Mouse (Mus musculus) liver, embryonic 14 days (tissue): ENCODE measurements around the gene Olfr1232. TPM values are rescaled to one million over a fixed set of nuclear protein-coding genes. Genes with fewer than 3 reads are reported as not detected.

Source experiments
- polyA plus RNA-seq: library from polyadenylated mRNA; depleted of rRNA; stranded (reverse); fragments of >200 nt; gene quantifications from 2 replicates; pipeline ENCODE4 v1.2.3, GENCODE M21; 2012; rRNA removed

Olfr1232 gene
- not detected in 2 replicates for polyA plus RNA-seq

DNA sequence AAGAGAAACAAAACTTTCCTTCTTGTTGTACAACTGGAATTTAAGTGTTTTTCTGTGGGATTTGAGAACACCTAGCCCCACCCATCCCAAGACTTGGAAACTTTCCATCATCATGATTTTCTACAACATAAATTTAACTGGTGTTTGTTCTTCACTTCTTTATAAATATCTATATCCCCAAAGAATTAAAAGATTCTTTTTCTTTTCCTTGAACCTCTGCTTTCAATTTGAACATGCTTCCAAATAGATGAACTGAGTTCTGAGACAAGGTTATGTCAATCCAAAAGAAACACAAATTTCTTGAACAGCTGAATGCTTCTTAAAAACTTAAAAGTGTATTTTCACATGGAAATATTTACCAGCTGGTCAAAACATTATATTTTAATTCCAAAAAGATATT, at the start of gene Olfr1232:
Gene Olfr1232 (minus strand): TSS at position 101 of the 400 bp plus-strand sequence.

GRCm38 (mm10) chr2:89364765-89365164, 35.3 kb upstream of the Olfr1232 start, which contains the start of gene Olfr1234:
Gene Olfr1234, minus strand, starts transcription at chr2:89364865.

DNA sequence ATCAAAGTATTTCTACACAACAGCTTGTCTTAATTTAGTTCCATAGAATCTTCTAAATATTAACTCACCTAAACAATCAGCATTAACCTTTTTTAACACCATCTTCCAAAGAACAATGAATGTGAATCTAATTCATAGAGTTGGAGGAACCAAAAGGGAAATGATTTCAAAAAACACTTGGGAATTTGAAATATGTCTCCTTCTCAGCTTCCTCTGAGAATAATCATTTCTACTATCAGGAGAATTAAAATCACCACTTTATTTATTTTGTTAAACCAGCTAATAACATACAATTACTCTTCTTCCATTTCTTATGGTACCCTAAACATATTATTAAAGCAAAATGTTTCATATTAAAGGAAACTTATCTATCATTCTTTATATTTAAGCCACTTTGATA, 12.8 kb upstream of the Olfr1232 start, which contains the start of gene Olfr1233:
Gene Olfr1233 (minus strand): TSS at position 101 of the 400 bp plus-strand sequence.

DNA sequence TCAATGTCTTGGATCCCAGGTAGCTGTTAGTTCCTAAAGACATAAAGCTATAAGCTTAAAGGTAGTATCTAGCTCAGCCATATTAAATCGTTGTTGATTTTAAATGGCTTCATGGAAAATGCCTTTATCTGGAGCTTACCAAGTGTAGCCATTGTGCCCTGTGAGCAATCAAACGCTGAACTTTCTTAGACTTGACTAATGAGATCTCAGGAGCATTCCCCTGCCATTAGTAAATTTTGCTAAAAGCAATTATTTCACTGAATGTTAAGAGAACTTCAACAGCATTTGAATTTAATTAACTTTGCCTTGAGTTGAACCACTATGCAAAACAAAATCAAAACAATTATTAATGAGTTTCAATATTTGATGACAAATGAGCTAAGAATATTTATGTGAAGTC, 22.5 kb downstream of the Olfr1232 start, which contains the start of gene Olfr1231:
Gene Olfr1231 (minus strand): TSS at position 101 of the 400 bp plus-strand sequence.

GRCm38 (mm10) chr2:89297168-89297567, 32.3 kb downstream of the Olfr1232 start, which contains the start of gene Olfr1230:
Gene Olfr1230, minus strand, starts transcription at chr2:89297268.

DNA sequence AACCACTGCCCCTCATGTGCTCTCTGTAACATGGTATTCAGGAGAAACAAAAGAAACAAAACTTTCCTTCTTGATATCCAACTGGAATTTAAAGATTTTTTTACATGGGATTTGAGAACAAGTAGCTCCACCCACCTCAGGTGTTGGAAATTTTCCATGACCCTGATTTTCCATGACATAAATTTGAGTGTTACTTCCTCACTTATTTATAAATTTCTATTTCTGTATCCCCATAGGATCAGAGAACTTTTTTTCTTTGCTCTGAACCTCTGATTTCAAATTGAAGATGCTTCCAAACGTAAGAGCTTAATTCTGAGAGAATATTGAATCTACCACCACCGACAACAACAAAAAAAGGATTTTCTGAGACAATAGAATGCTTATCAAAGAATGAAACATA, 41.6 kb downstream of the Olfr1232 start, which contains the start of gene Olfr1229:
Gene Olfr1229 (minus strand): TSS at position 101 of the 400 bp plus-strand sequence.

Other genes starting within 250 kb of the Olfr1232 start
- gene Olfr1219, start 246.2 kb downstream of the Olfr1232 start, polyA plus RNA-seq: not detected in 2 replicates
- gene Olfr1220, start 222.8 kb downstream of the Olfr1232 start, polyA plus RNA-seq: not detected in 2 replicates
- gene Olfr1221, start 212.4 kb downstream of the Olfr1232 start, polyA plus RNA-seq: not detected in 2 replicates
- gene Olfr1222, start 196.6 kb downstream of the Olfr1232 start, polyA plus RNA-seq: not detected in 2 replicates
- not detected in 2 replicates for gene Olfr1223, start 178.1 kb downstream of the Olfr1232 start, polyA plus RNA-seq
- gene Olfr1224-ps1, start 165.6 kb downstream of the Olfr1232 start, polyA plus RNA-seq: not detected in 2 replicates
- not detected in 2 replicates for gene Olfr1225, start 155.0 kb downstream of the Olfr1232 start, polyA plus RNA-seq
- not detected in 2 replicates for gene Olfr1226, start 129.6 kb downstream of the Olfr1232 start, polyA plus RNA-seq
- gene Olfr1228, start 75.6 kb downstream of the Olfr1232 start, polyA plus RNA-seq: not detected in 2 replicates
- gene Olfr1229, start 41.7 kb downstream of the Olfr1232 start, polyA plus RNA-seq: not detected in 2 replicates
- gene Olfr1230, start 32.4 kb downstream of the Olfr1232 start, polyA plus RNA-seq: not detected in 2 replicates
- not detected in 2 replicates for gene Olfr1231, start 22.6 kb downstream of the Olfr1232 start, polyA plus RNA-seq
- not detected in 2 replicates for gene Olfr1233, start 12.7 kb upstream of the Olfr1232 start, polyA plus RNA-seq
- gene Olfr1234, start 35.2 kb upstream of the Olfr1232 start, polyA plus RNA-seq: not detected in 2 replicates
- gene Olfr1238, start 80.0 kb upstream of the Olfr1232 start, polyA plus RNA-seq: not detected in 2 replicates
- gene Olfr1239, start 90.7 kb upstream of the Olfr1232 start, polyA plus RNA-seq: not detected in 2 replicates
- not detected in 2 replicates for gene Olfr1240, start 113.3 kb upstream of the Olfr1232 start, polyA plus RNA-seq
- not detected in 2 replicates for gene Olfr1241, start 157.5 kb upstream of the Olfr1232 start, polyA plus RNA-seq
- not detected in 2 replicates for gene Olfr1242, start 168.7 kb upstream of the Olfr1232 start, polyA plus RNA-seq
- gene Olfr1243, start 201.8 kb upstream of the Olfr1232 start, polyA plus RNA-seq: not detected in 2 replicates
- gene Olfr1245, start 248.8 kb upstream of the Olfr1232 start, polyA plus RNA-seq: not detected in 2 replicates